Mouse (Mus musculus): ENCODE measurements around the gene Rnf126.

Gene Rnf126

DNA sequence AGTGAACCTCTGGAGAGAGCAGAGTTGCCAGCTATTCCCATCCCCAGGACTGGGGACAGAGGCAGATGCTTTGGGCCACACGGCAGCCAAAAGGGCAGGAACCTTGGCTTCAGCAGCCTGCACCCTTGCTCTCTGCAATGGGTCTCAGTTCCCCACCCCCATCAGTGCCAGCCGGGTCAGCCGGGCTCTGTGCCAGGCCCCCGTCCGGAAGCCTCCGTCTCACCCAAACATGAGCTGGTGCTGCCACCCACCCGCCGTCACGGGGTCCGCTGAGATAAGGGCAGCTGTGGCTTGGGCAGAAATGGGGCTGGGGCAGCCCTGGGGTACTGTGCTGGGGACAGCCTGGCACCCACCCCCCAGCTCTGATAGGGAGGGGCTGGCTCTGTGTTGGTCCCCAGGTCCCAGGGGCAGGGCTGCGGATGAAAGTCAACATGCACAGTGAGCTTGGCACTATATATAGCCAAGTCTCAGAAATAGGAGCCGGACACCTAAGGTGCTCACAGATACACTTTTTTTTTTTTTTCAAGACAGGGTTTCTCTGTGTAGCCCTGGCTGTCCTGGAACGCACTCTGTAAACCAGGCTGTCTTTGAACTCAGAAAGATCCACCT lies 37.3 kb downstream of the Rnf126 start:
- no peak for DNase-seq (ENCODE audit: low spot score)

DNA sequence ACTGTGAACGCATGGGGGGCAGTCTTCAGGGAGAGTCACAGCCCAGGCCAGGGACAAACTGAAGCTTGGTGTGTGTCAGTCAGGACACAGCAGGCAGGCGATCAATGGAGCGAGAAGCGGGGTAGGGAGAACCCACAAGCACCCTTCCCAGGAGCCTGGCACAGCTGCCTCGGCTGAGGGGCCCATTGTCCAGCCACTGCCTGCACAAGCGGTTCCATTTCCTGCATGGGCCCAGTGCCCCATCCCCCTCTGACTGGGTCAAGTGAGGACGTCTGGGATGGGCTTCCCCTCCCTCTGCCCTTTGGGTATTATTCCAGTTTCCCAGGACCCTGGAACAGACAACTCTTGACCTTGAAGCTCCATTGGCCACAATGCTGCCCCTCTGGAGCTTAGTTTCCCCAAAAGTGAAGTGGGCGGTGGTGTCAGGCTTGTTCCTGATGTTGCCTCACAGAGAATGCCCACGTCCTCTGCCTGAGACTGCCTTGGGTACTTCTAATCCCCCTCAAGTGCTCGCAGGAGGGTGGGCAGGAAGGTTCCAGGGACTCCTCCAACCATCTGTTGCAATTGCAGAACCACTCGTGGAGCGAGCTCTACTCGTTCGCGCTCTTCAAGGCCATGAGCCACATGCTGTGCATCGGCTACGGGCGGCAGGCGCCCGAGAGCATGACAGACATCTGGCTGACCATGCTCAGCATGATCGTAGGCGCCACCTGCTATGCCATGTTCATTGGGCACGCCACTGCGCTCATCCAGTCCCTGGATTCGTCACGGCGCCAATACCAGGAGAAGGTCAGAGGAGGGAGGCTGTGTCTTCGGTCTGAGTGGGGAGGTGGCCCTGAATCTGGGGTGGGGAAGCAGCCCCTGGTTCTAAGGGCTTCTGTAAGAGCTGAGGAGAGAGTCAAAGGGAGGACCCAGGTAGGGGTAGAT lies 38.2 kb downstream of the Rnf126 start:
- no peak for DNase-seq (ENCODE audit: low spot score)

DNA sequence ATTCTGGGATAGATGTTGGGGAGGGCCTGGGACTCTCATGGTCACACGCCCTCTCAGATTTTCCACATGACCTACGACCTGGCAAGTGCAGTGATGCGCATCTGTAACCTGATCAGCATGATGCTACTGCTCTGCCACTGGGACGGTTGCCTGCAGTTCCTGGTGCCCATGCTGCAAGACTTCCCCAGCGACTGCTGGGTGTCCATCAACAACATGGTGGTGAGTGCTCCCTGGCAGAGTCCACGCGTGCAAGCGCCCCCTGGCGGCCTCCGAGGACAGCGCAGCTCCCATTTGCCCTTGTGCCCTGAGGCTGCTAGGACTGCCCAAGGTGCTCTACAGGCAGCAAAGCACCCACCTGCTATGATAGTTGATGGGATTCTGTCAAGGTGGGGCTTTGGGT lies 40.7 kb downstream of the Rnf126 start:
- DNase-seq (ENCODE audit: low spot score) = no peak

DNA sequence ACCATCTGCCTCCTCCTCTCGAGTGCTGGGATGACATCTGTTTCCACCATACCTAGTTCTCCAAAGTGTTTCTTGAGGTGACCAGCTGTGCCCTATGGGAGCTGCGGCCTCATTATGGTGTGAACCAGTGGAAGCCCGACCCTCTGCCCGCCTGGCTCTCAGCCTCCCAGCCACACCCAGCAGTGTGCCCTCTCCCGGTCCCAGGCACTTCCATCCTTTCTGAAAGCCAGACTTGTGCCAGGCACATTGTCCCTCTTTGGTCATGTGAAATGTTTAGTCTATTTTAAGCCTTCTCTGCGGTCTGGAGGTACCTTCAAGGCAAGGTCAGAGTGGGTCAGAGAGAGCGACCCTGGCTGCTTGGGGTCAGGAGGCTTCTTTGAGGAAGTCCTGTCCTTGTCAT lies 43.1 kb downstream of the Rnf126 start:
- DNase-seq (ENCODE audit: low spot score) = no peak

DNA sequence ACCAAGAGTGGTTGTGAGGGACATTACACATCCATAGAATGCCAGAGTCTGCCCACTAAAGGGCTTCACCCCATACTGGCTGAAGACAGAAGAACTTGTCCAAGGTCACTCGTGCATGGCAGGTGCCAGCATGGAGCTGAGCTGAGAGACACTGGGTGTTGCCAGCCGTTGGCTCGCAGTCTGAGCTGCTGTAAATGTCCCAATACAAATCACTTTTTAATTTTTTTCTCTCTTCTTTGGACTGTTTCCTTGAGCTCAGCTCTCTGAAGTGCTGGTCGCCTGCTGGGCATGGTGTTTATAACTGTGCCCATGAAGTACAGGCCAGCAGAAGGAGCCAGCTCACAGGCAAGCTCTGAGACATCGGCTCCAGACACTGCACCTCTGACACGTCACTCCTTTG lies 43.7 kb downstream of the Rnf126 start:
- DNase-seq (ENCODE audit: low spot score) = no peak

DNA sequence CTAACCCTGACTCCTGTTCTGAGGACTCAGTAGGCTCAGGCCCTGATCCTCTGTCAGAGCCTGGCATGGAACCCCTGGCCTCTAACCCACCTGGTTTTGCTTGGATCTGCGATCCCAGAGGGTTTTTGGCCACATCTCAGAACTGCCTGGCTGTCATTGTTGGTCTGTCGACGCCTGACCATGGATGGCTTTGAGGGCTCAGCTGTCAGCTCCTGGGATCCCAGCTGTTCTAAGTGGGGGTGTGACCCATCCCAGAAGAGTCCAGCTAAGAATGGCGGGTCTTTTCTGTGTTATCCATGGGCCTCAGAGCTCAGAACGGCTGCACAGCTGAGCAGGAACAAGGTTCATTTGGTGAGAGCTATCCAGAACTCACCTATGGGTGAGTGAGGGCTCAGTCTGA lies 45.7 kb downstream of the Rnf126 start:
- DNase-seq (ENCODE audit: low spot score) = no peak

DNA sequence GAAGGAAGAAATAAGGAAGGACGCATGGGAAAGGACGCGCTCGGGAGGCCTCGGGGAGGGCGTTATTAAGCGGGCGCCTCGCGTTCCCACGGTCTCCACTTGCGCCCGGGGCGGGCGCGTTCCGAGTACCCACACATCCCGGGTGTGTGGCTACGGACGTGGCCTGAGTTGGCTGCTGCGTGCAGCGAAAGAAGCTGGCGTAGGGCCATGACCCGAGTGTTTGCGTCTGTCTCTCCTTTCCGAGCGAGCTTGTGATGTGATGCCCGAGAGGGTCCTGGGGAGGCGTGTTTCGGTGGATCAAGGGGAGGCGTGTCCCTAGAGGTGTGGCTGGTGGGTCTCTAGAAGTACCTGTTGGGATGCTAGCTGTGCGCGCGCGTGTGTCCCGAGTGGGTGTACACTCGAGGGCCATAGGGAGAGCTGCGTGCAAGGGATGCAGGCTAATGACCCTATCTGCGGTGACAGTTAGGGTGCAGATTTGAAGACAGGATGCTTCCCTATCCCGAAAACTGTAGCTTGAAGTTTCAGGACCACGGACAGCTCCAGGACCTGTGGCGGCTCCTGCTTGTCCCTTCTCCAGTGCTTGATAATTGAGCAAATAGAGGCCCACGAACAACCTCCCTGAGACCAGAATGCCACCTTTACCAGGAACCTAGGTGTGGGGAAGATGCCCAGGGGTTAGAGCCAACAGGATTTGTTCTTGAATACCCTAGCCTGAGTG lies 49.0 kb downstream of the Rnf126 start:
- DNase-seq (ENCODE audit: low spot score) = peak; percentile 75

DNA sequence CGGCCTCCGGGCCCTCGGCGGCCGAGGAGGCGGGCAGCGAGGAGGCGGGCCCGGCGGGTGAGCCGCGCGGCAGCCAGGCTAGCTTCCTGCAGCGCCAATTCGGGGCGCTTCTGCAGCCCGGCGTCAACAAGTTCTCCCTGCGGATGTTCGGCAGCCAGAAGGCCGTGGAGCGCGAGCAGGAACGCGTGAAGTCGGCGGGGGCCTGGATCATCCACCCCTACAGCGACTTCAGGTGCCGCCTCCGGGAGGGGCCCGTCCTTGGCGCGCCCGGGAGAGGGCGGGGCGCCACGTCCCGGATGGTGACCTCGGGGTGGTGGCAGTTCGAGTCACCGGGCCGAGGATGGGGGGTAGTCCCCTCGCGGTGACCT lies 49.8 kb downstream of the Rnf126 start:
- no peak for DNase-seq (ENCODE audit: low spot score)

DNA sequence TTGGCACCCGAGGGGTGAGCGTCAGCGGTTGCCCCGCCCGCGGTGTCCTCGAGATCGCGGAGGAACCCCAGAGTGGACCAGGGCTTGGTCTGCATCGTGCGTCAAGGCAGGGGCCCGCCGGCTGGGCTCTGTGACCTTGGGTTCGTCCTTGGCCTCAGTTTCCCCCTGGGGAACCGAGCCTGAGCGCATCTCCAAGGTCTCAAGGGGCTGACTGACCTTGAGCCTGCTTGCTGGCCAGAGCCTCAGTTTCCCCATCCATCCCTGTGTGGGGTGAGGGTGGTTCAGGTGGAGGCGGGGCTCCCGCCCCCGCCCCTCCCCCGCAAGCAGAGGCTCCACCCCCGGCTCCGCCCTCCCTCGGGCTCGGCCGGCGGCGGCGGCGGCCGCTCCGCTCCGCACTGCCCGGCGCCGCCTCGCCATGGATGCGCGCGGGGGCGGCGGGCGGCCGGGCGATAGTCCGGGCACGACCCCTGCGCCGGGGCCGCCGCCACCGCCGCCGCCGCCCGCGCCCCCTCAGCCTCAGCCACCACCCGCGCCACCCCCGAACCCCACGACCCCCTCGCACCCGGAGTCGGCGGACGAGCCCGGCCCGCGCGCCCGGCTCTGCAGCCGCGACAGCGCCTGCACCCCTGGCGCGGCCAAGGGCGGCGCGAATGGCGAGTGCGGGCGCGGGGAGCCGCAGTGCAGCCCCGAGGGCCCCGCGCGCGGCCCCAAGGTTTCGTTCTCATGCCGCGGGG lies 50.3 kb downstream of the Rnf126 start, which contains the start of gene Hcn2:
Gene Hcn2, plus strand, starts transcription at position 381 of the 734 bp plus-strand sequence.
- DNase-seq (ENCODE audit: low spot score) = no peak

DNA sequence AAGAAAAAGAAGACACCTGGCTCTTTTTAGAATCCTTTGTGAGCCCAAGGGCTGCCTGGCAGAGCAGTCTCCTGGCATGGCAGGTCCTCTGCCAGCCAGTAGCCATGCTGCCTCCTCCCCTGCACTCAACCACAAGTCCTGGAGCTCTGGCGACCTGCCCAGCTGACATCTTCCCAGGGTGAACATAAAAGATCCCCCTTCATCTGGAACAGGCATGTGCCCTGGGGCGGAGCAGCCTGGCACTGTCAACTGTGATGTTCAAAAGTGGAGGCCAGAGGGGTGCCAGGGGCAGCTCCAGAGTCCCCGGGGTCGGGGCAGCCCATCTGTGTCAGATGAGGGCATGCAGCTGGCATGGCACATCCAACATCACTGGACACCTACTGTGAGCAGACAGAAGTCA lies 51.8 kb downstream of the Rnf126 start:
- DNase-seq (ENCODE audit: low spot score) = no peak

DNA sequence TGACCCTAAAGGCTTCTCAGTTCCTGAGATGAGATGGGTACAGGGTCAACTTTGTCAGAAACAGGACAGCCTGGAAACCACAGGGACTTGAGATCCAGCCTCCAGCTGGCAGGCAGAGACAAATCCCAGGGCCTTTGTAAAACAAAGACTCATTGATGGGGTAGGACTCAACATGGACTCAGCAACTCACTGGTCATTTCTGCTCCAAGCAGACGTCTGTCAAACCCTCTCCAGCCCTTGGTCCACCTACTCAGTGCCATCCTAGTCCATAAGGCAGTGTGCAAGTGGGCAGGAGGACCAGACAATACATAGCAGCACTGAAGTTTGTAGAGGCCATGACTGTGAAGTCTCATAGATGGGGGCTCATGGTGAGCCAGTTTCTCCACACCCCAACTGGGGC lies 53.6 kb downstream of the Rnf126 start:
- no peak for DNase-seq (ENCODE audit: low spot score)

DNA sequence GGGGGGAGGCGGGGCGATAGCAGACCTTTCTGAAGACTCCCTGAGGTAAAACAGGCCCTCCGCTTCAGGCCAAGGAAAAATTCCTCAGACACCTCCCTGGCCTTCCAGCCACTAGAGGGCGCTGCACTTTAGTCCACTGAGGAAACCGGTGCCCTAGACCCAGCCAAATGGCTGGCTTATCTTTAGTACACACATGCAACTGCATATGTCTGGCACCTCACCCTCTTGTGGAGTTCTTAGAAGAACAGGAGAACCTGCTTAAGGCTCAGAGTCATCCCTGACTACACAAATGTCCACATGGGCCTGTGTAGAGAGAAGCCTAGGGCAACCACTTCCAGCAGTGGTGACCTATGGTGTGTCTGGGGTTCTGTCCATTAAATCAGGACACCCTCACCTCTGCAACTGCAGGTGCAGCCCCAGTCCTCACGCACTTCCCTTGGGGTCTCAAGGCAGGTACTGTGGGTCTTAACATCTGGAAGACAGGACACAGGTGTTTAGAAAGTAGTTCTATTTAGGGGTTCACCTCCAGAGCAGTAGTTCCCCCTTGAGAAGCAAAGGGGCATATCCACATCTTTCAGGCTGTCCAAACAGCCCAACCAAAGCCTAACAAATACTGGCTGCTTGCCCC lies 54.1 kb downstream of the Rnf126 start:
- peak; percentile 70 for DNase-seq (ENCODE audit: low spot score)

DNA sequence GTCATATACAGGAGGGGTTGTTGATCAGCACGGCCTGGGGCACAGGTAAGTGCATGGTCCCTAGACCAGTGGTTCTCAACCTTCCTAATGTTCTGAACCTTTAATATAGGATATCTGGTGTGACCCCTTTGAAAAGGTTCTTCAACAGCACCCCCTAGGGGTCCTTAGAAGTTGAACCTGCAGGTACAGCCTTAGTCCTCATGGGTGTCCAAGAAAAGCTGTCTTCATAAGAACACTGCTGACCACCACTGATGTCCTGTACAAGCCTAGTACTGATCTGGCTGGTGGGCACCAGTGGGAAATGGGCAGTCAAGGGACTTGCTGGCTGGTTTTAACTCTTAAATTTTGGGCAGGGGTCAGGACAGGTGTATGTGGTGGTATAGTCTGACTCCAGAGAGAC lies 54.7 kb downstream of the Rnf126 start:
- DNase-seq (ENCODE audit: low spot score) = no peak

DNA sequence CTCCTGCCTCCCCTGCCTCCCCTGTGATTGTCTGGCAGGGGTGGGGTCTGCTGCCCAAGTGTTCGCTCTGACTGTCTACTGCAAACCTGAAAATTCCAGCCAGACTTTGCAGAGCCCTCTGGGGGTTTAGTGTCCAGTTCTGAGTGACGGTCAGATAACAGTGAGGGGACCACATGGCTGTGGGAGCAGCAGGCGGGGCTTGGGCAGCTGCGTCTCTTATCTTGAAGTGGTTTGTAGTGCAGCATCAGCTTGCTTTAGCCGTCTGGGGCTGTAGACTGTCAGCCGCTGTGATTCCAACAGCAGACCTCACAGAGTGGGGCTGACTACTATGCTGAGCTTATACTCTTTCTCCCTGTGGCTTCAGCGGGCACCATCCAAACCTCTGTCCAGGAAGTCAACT lies 57.4 kb downstream of the Rnf126 start:
- DNase-seq (ENCODE audit: low spot score) = no peak

DNA sequence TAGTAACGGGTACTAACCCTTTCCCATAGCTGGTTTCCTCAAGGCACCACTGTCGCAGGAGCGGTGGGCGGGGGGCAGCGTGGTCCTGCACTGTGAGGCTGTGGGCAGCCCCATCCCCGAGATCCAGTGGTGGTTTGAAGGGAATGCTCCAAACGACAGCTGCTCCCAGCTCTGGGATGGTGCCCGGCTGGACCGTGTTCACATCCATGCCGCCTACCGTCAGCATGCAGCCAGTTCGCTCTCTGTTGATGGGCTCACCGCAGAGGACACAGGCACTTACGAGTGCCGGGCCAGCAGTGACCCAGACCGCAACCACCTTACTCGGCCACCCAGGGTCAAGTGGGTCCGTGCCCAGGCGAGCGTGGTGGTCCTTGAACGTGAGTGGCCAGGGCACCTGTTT lies 58.1 kb downstream of the Rnf126 start:
- DNase-seq (ENCODE audit: low spot score) = no peak
